Mouse (Mus musculus) midbrain, embryonic 12.5 days (tissue): ENCODE results near the gene Myo16. TPM values are rescaled to one million over a fixed set of nuclear protein-coding genes. Genes with fewer than 3 reads are reported as not detected.

Experiments used
- ATAC-seq: fragments of 200-750 bp; cut with Nextera tagmentation; 2 replicates; pipeline ENCODE4 v1.8.0; 2017; ENCODE audit warnings: low read depth, moderate TSS enrichment, moderate library complexity; ENCODE audit not compliant: low FRiP score
- H3K27ac ChIP-seq: fragments of 300-500 bp; sonication (generic); replicated peaks from 2 replicates; pipeline ENCODE4 v1.5.1; 2016; ENCODE audit warnings: mild to moderate bottlenecking
- H3K27me3 ChIP-seq: fragments of 300-500 bp; sonication (generic); 2 replicates; pipeline ENCODE4 v1.6.1; 2016; ENCODE audit warnings: mild to moderate bottlenecking
- H3K36me3 ChIP-seq: fragments of 300-500 bp; sonication (generic); 2 replicates; pipeline ENCODE4 v1.6.1; 2016
- H3K4me1 ChIP-seq: fragments of 300-500 bp; sonication (generic); 2 replicates; pipeline ENCODE4 v1.6.1; 2016
- H3K4me2 ChIP-seq: fragments of 300-500 bp; sonication (generic); replicated peaks from 2 replicates; pipeline ENCODE4 v1.6.1; 2016; ENCODE audit warnings: mild to moderate bottlenecking, moderate library complexity
- H3K4me3 ChIP-seq: fragments of 300-500 bp; sonication (generic); 2 replicates; pipeline ENCODE4 v1.5.1; 2016; ENCODE audit warnings: mild to moderate bottlenecking
- H3K9ac ChIP-seq: fragments of 300-500 bp; sonication (generic); replicated peaks from 2 replicates; pipeline ENCODE4 v1.6.1; 2016; ENCODE audit warnings: mild to moderate bottlenecking, moderate library complexity
- H3K9me3 ChIP-seq: fragments of 300-500 bp; sonication (generic); 2 replicates; pipeline ENCODE4 v1.6.1; 2016; ENCODE audit warnings: mild to moderate bottlenecking
- WGBS: fragments of 180-500 bp; shearing (Covaris S2); methylation state at CpG from one replicate; pipeline ENCODE4 v1.1.7; 2016; 5-methylcytosine and 5-hydroxymethylcytosine counted together
- polyA plus RNA-seq: library from polyadenylated mRNA; unstranded; fragments of >200 nt; fragmentation: Nextera tagmentation; extraction: Ambion mirVana; gene quantifications from 2 replicates; pipeline ENCODE4 v1.2.1, GENCODE M21; 2016

The Myo16 gene
- polyA plus RNA-seq, 1 experiment from 2014 or later = 4.0 TPM

DNA sequence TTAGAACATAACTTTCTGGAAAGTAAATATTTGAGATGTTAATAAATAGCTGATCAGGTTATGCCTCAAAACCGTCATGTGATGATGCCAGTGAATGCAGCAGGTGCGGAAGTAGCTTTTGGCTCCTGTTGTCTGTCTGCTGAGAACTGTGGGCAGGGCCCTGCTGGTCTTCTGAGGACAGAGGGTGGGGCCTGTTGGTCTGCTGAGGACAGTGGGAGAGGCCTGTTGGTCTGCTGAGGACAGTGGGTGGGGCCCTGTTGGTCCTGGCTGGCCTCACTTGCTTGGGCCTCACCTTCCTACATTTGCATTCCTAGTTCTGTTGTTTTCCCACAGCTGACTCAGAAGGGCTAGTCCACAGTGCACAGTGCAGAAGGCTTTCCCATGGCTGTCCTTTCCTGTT, 466.0 kb downstream of the Myo16 start:
- 97% methylated on average over 2 of the region's 2 CpGs for WGBS
- Histone ChIP-seq H3K4me3 (no peak overlapping the region), H3K4me2 (no peak overlapping the region), H3K9ac (no peak overlapping the region), H3K4me1 (no peaks in the 10 kb centered on the region), H3K27ac (no peak overlapping the region), H3K9me3 (0 out of 2 replicates have a peak, but pooled peaks cover 6% of the 10 kb centered on the region), H3K27me3 (no peaks in the 10 kb centered on the region), H3K36me3 (no peaks in the 10 kb centered on the region)
- no peak for ATAC-seq

DNA sequence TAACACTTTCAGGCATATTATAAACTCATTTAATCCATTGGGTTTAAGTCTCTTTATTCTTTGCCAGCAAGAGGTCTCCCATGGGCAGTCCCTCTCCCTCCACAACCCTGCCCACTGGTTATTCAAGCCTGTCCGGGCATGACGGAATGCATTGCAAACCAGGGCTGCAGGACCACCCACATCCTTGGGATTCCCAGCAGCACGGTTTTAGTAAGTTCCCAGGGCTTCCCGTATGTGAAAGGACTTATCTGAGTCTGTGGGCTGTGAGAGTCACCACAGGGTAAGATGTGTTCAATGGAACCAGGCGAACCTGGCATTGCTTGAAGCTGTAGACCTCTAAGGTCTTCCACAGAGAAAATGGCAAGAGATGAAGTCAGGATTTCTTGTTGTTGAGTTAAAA, 471.6 kb downstream of the Myo16 start:
- H3K4me3 ChIP-seq = no peak overlapping the region
- 10% methylated on average over 5 of the region's 5 CpGs for WGBS
- H3K9me3 ChIP-seq = 0 out of 2 replicates have a peak, but pooled peaks cover 6% of the 10 kb centered on the region
- H3K9ac ChIP-seq = no peak overlapping the region
- H3K4me2 ChIP-seq = no peak overlapping the region
- H3K36me3 ChIP-seq = no peaks in the 10 kb centered on the region
- no peak overlapping the region; the same call in 1 of the 2 replicates for H3K27ac ChIP-seq
- H3K4me1 ChIP-seq = peaks cover 32% of the 10 kb centered on the region
- peak; percentile 78; the same call in 1 of the 2 replicates for ATAC-seq
- H3K27me3 ChIP-seq = peaks cover 9% of the 10 kb centered on the region; the same call in 1 of the 2 replicates

- peaks cover 40% of the 10 kb centered on the region for H3K4me1 ChIP-seq
- H3K27me3 ChIP-seq = peaks cover 9% of the 10 kb centered on the region; the same call in 1 of the 2 replicates
- H3K4me3 ChIP-seq = no peak overlapping the region
- 0 out of 2 replicates have a peak, but pooled peaks cover 6% of the 10 kb centered on the region for H3K9me3 ChIP-seq
- no peak overlapping the region for H3K9ac ChIP-seq
- no peaks in the 10 kb centered on the region for H3K36me3 ChIP-seq
- no peak overlapping the region for H3K4me2 ChIP-seq
- no peak overlapping the region for H3K27ac ChIP-seq
- WGBS = 35% methylated on average over 8 of the region's 8 CpGs
- ATAC-seq = no peak
These were observed 475.0 kb downstream of the Myo16 start for GRCm38 (mm10) chr8:10628725-10629124.

DNA sequence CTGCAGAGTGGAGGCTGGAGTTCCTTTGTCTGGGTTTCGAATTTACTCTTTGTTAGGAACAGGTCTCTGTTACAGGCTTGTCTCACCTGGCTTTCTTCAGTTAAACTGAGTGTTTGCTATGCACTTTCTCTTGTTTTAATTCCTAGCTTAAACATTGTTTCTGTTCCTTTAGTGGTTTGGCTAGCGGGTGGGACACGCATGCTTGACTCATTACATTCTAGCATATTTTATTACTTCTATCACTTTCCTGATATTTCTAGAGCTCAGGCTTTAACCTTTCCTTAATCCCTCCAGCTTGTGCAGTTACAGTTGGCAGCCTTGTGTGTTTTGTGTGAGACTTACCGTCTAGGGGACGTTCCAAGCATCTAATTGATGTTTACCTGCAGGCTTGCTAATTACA, 476.2 kb downstream of the Myo16 start:
- Histone ChIP-seq H3K36me3 (no peaks in the 10 kb centered on the region), H3K27me3 (peaks cover 9% of the 10 kb centered on the region; the same call in 1 of the 2 replicates), H3K9me3 (no peaks in the 10 kb centered on the region), H3K4me2 (no peak overlapping the region), H3K4me1 (peaks cover 49% of the 10 kb centered on the region), H3K9ac (no peak overlapping the region), H3K4me3 (no peak overlapping the region), H3K27ac (no peak overlapping the region)
- ATAC-seq = no peak
- WGBS = 38% methylated on average over 5 of the region's 5 CpGs

GRCm38 (mm10) chr8:10631006-10631405, 477.3 kb downstream of the Myo16 start:
- Histone ChIP-seq H3K4me3 (no peak overlapping the region), H3K36me3 (no peaks in the 10 kb centered on the region), H3K27ac (no peak overlapping the region), H3K9ac (no peak overlapping the region), H3K27me3 (peaks cover 8% of the 10 kb centered on the region; the same call in 1 of the 2 replicates), H3K4me2 (no peak overlapping the region), H3K9me3 (no peaks in the 10 kb centered on the region), H3K4me1 (peaks cover 42% of the 10 kb centered on the region)
- 91% methylated on average over 2 of the region's 2 CpGs for WGBS
- ATAC-seq = no peak

DNA sequence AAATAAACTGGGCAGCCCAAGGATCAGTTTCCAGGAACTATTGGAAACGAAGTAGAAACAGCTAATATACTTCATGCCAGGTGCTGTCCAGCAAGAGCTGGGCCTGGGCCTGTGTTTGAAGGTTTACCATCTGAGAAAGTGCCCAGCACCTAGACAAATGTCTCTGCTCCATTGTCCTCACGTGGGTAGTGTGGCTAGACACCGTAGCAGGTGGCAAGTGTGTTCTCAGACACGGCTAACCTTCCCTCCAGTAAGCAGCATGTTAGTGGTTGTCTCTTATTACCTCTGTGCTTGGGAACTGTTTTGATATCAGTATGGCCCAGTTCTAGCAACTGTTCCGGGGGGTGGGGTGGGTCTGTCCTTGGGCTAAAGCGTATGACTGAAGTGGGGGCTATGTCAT, 478.9 kb downstream of the Myo16 start:
- no peak overlapping the region for H3K4me3 ChIP-seq
- no peaks in the 10 kb centered on the region for H3K9me3 ChIP-seq
- WGBS = 82% methylated on average over 6 of the region's 6 CpGs
- no peak overlapping the region for H3K27ac ChIP-seq
- H3K36me3 ChIP-seq = no peaks in the 10 kb centered on the region
- H3K27me3 ChIP-seq = 0 out of 2 replicates have a peak, but pooled peaks cover 4% of the 10 kb centered on the region
- no peak for ATAC-seq
- no peak overlapping the region for H3K4me2 ChIP-seq
- H3K9ac ChIP-seq = no peak overlapping the region
- H3K4me1 ChIP-seq = peaks cover 41% of the 10 kb centered on the region

- H3K9ac ChIP-seq = no peak overlapping the region
- peaks cover 34% of the 10 kb centered on the region for H3K4me1 ChIP-seq
- ATAC-seq = no peak
- no peaks in the 10 kb centered on the region for H3K9me3 ChIP-seq
- H3K4me3 ChIP-seq = no peak overlapping the region
- H3K36me3 ChIP-seq = no peaks in the 10 kb centered on the region
- H3K4me2 ChIP-seq = no peak overlapping the region
- no peak overlapping the region for H3K27ac ChIP-seq
- WGBS = 69% methylated on average over 11 of the region's 12 CpGs
- no peaks in the 10 kb centered on the region for H3K27me3 ChIP-seq
These were observed 479.8 kb downstream of the Myo16 start for GRCm38 (mm10) chr8:10633360-10634140.

DNA sequence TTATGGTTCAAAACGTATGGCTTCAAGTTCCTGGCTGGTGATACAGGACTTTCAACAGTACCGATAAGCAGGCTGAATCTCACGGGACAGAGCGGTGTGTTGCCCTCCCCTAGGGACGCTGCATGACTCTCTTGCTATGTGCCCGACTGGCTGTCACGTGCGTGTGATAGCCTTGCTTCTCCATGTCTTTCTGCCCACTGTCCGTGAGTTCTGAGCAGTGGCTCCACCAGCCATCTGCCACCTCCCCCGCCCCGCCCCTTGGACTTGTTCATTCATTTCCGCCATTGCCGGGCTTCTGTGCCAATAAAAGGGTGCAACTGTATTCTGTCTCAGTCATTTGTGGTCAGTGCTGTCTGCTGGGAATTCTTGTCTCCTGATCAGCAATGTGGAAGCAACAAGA, 480.7 kb downstream of the Myo16 start:
- H3K27ac ChIP-seq = no peak overlapping the region
- H3K36me3 ChIP-seq = no peaks in the 10 kb centered on the region
- no peaks in the 10 kb centered on the region for H3K9me3 ChIP-seq
- peaks cover 28% of the 10 kb centered on the region for H3K4me1 ChIP-seq
- 84% methylated on average over 13 of the region's 13 CpGs for WGBS
- no peak for ATAC-seq
- no peak overlapping the region for H3K4me2 ChIP-seq
- H3K27me3 ChIP-seq = no peaks in the 10 kb centered on the region
- no peak overlapping the region for H3K4me3 ChIP-seq
- no peak overlapping the region for H3K9ac ChIP-seq

DNA sequence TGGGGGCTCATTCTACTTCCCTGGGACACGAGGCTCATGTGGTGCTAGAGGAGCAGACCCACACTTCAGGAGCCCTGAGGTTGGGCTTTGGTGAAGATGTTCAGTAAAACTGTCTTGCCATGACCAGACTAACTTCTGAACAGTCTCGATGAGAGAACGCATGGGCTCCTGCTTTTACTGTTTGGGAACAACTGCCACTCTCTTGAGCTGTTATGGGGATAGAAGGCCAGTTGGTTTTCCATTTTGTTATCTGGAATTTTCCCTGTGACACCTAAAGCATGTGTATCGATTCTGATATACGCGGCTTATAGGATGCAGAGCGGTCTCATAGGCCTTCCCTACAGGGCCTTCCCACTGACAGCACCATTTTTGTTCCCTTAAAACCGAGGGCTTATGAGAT, 485.2 kb downstream of the Myo16 start:
- H3K4me2 ChIP-seq = no peak overlapping the region
- H3K27ac ChIP-seq = no peak overlapping the region
- H3K4me3 ChIP-seq = no peak overlapping the region
- WGBS = 94% methylated on average over 8 of the region's 8 CpGs
- no peaks in the 10 kb centered on the region for H3K27me3 ChIP-seq
- H3K4me1 ChIP-seq = peaks cover 10% of the 10 kb centered on the region
- H3K9ac ChIP-seq = no peak overlapping the region
- H3K9me3 ChIP-seq = no peaks in the 10 kb centered on the region
- no peaks in the 10 kb centered on the region for H3K36me3 ChIP-seq
- no peak for ATAC-seq

DNA sequence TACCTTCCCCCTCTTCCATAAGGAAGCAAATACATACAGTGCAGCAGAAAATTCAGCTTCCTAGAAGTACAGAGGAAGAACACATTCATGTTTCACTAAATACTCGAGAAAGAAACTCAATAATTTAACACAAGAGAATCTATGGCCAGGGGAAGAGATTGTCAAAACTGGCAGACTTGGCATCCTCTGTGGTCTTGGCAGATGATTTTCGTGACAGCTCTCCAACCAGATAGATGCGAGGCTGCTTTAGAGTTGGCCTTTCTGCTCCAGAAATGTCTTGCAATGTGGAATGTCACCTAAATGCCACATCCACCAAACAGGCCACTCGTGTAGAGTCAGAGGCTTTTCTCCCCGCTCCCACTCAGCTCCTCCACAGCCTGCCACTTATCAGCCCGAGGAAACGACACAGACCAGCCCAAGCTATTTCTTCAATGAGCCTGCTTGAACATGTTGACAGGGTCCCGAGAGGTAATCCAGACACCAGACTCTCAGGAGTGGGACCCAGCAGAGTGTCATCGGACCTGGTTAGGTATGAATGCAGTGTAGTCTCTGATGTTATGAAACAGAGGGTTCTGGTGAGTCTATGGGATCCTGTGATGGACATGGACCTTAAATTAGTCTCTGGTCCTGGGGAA, 486.6 kb downstream of the Myo16 start:
- no peak for ATAC-seq
- Histone ChIP-seq H3K27ac (no peak overlapping the region), H3K4me3 (no peak overlapping the region), H3K4me1 (peaks cover 10% of the 10 kb centered on the region; the same call in 1 of the 2 replicates), H3K36me3 (no peaks in the 10 kb centered on the region), H3K27me3 (no peaks in the 10 kb centered on the region), H3K9ac (no peak overlapping the region), H3K4me2 (no peak overlapping the region), H3K9me3 (no peaks in the 10 kb centered on the region)
- WGBS = 85% methylated on average over 9 of the region's 9 CpGs

GRCm38 (mm10) chr8:10640859-10641258, 487.1 kb downstream of the Myo16 start:
- ATAC-seq = no peak
- no peak overlapping the region for H3K4me2 ChIP-seq
- H3K4me1 ChIP-seq = peaks cover 10% of the 10 kb centered on the region; the same call in 1 of the 2 replicates
- no peaks in the 10 kb centered on the region for H3K36me3 ChIP-seq
- H3K9ac ChIP-seq = no peak overlapping the region
- no peaks in the 10 kb centered on the region for H3K27me3 ChIP-seq
- no peak overlapping the region for H3K27ac ChIP-seq
- no peak overlapping the region for H3K4me3 ChIP-seq
- WGBS = 86% methylated on average over 7 of the region's 7 CpGs
- no peaks in the 10 kb centered on the region for H3K9me3 ChIP-seq

- H3K4me1 ChIP-seq = peaks cover 10% of the 10 kb centered on the region; the same call in 1 of the 2 replicates
- ATAC-seq = no peak
- no peak overlapping the region for H3K4me3 ChIP-seq
These were observed 487.6 kb downstream of the Myo16 start for GRCm38 (mm10) chr8:10641343-10641742.

More at GRCm38 (mm10) chr8:10641343-10641742, 487.6 kb downstream of the Myo16 start:
- H3K27me3 ChIP-seq = no peaks in the 10 kb centered on the region
- no peaks in the 10 kb centered on the region for H3K9me3 ChIP-seq
- no peak overlapping the region for H3K4me2 ChIP-seq
- H3K27ac ChIP-seq = no peak overlapping the region
- H3K36me3 ChIP-seq = no peaks in the 10 kb centered on the region
- H3K9ac ChIP-seq = no peak overlapping the region
